Mouse (Mus musculus) adrenal gland, adult 2 months (tissue): ENCODE data around the gene Fstl4. TPM values are rescaled to one million over a fixed set of nuclear protein-coding genes. Genes with fewer than 3 reads are reported as not detected.
"Not testable (repeated sequence)": the region's sequence is repeated elsewhere in the genome, so short reads cannot be mapped to it uniquely, and the experiment has no call there.

Experiments used
- DNase-seq: peaks from one replicate; pipeline ENCODE4 v3.0.0; 2021
- polyA plus RNA-seq: library from polyadenylated mRNA; depleted of rRNA; stranded (reverse); fragments of >200 nt; gene quantifications from 2 replicates; pipeline ENCODE4 v1.2.3, GENCODE M21; 2012
- total RNA-seq, 2 experiments: library from RNA; stranded (reverse); gene quantifications; 2 replicates each; pipeline ENCODE4 v1.2.3; 2021

Gene Fstl4
- total and polyA plus RNA-seq, 3 experiments, result 0.61 to 1.1 (median 0.79) TPM

DNA sequence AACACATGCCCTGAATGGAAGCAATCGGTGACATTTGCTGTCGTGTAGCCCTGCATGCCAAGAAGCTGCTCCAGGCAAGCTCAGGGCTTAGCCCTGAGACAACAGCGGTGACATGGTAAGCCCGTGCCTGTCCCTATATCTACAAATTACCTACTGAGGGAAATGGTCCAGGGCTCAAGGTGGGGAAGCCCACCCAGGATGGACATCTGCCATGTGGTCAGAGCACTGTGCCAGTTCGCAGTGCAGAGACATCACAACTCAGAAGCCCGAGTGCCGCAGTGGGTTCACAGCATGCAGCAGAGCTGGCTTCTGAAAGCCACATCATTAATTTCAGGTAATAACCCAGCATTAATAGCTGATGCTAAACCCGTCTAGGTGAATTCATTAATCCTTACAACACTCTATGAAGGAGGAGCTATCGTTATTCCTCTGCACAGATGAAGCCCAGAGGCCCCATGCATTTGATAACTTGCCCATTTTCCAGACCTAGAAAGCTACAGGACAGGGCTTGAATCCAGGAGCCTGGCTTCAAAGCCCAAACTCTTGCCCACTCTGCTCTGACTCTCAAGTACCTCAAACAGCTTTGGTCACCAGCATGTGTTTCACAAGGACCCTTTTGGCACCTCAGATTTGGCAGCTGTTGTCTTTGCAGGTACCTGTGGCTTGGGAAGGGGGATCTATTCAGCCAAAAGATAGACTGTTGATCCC, 321.6 kb downstream of the Fstl4 start:
- DNase-seq, result no peak

DNA sequence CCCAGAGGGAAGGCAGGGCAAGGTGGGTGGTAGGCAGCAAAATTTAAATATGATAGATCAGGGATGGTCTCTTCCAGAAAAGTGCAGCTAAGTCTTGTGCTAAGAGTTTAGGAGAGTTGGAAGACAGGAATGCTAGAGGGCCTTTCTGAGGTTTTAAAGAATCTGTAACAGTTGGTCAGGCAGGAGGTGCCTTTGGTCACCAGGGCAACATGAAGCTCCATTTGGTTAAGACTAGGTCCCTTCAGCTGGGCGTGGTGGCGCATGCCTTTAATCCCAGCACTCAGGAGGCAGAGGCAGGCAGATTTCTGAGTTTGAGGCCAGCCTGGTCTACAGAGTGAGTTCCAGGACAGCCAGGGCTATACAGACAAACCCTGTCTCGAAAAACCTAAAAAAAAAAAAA, 323.5 kb downstream of the Fstl4 start:
- DNase-seq, result not testable (repeated sequence)

DNA sequence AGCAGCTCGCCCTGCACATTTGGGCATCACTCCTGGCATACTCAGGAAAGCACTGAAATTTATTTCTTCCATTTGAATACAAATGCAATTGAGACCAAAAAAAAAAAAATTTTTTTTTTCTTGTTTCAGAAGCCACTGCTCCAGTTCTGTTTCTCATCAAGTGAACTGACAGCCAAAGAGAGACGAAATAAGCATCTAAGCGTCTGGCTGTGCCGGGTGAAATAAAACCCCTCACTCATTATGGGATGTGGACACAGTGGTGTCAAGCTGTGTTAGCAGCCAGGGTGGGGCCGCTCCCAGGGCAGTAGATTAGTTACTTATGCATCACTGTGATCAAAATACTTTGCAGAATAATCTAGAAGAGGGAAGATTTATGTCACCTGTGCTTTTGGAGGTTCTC, 327.2 kb downstream of the Fstl4 start:
- no peak for DNase-seq

DNA sequence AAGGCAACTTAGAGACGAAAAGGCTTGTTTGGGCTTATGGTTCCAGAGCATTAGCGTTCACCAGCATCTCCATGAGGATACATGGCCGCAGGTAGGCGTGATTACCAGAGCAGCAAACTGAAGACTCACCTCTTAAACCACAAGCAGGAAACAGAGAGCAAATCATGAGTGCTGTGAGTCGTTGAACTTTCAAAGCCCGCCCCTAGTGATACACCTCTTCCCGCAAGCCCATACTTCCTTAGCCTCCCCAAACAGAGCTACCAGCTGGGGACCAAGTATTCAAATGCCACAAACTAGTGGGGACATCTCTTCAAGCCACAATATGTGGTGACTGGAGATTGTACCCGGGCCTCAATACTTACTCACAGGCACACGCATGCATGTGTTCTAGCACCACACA, 332.4 kb downstream of the Fstl4 start:
- no peak for DNase-seq

DNA sequence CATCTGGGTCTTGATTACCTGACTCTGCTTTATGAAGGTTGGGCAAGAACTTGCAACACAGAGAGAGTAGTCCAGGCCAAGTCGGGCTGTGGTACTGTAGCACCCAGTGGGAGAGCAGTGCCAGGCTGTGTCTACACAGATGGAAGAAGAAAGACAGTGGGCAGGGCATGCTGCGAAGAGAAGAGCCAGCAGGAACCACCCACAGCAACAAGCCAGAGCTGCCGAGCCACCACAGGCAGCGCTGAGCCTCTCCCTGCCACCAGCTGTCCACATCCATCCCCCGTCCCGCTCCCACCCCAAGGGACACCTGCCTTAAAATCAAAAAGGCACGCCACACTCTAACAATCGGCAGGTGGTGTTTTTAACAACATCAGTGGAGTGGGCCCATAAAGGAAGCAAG, 332.9 kb downstream of the Fstl4 start:
- DNase-seq, result no peak

DNA sequence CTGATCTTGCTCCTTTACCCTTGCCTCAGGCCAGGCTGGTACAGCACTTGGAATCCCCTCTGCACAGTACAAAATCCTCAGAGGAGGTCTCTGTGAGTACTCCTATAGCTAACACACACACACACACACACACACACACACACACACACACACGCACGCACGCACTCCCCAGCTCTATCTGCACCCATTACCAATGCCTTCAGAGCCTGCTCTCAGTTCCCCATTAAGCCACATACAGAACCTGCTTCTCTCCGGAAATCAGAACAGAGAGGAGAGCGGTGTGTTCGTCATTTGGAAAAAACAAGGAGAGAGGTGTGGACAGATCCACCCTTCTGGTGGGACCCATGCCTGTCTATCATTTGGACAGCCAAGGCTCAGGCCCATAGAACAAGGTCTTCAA, 333.4 kb downstream of the Fstl4 start:
- no peak for DNase-seq

DNA sequence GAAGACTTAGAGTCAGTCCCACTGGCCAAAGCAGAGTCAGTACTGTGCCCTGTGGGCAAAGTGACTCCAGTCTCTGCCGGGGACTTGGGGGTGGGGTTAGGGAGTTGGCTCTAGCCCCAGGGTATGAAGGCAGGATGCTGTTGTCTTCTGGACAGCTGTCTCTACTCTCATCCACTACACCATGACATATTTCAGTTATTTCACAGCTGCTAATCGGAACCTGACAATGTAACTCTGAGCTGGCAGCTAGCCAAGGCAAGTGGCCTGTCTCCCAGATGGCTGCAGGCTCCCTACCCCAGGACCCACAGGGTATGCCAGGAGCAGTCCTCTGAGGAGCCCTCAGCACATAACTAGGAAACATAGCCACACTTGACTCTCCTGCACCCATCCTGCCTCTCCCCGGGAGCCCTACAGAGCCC, 334.4 kb downstream of the Fstl4 start:
- no peak for DNase-seq

DNA sequence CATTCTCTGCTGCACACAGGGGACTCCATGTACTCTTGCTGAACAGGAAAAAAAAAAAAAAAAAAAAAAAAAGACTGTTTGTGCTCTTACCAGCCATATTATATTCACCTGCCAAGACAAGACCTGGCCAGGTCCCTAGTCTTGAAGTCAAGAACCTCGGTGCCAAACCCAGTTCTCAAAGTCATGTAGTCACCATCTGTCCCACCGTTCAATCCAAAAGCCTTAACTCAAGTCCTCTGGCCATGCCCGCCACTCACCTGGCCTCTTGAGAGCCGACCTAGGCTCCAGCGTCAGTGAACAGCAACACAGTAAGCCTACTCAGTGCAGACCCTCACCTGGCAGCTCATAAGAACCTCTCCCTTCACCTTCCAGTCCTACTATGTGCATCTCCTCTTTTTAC, 334.9 kb downstream of the Fstl4 start:
- DNase-seq, result no peak

DNA sequence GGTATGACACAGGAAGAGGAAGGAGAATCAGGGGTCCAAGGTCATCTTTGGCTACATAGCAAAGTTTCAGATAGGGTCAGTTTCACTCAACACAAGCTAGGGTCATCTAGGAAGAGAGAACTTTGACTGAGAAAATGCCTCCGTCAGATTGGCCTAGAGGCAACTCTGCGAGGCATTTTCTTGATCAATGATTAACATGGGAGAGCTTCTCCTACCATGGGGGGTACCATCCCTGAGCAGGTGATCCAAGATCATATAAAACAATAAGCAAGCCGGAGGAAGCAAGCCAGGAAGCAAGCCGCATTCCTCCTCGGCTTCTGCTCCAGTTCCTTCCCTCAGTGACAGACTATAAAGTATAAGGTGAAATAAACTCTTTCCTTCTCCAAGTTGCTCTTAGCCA, 337.3 kb downstream of the Fstl4 start:
- no peak for DNase-seq

DNA sequence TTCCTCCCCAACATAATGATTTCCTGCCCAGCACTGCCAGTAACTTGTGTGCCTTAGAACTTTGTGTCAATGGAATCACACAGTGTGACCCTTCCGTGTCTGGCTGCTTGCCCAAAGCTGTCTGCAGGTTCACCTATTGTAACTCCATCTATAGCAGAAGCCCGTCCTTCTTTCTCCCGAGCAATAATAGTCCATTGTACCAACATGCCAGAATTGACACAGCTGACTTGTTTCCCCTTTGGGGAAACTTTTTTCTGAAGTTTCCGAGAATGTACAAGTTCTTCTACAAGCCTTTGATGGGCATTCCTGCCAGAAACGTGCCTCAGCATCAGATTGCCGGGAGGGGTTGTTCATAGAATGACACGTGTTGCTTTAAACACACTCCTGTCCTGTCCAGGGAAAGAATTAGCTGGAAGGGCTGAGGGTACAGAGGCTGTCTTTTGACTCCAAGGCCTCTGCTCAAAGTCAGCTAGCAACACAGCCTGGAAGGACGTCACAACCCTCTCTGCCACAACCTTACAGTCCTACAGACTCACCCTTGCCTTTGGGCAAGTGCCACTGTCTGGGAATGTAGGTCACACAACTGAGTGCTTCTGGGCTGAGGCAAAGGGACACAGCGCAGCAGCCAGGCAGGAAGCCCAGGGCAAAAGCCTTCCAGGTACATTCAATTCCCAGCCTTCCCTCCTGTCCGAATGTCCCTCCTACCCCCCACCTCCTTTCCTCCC, 339.3 kb downstream of the Fstl4 start:
- peak; percentile 15 for DNase-seq

DNA sequence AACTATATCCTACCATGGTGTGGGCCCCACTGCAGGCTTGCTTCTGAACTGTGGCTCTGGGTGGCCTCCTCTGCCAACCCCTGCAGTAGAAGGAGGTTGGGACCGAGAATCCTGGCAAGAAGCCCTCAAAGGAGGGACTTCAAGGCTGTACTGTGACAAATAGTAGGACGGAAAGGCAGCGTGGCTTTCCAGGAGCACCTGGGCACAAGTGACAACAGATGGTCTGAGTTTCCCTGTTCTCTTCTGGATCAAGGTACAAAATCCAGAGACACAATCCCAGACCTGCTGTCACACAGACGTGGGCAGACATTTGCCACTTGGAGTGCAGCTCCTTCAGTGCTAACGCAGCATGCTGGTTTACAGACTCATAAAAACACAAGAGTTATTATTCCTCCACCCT, 343.3 kb downstream of the Fstl4 start:
- peak; percentile 10 for DNase-seq

DNA sequence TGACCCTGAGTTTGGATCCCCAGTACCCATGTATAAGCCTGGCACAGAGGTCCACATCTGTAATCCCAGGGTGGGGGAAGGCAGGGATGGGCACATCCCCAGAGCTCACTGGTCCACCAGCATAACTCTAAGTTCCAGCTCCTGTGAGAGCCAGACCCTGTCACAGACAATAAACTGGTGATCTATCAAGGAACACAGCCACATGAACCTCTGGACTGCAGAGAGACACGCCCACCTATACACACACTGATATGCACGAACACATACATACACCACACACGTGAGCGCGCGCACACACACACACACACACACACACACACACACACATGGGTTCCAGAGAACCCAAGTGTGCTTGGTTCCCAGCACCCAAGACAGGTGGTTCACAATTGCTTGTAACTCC, 344.4 kb downstream of the Fstl4 start:
- no peak for DNase-seq

DNA sequence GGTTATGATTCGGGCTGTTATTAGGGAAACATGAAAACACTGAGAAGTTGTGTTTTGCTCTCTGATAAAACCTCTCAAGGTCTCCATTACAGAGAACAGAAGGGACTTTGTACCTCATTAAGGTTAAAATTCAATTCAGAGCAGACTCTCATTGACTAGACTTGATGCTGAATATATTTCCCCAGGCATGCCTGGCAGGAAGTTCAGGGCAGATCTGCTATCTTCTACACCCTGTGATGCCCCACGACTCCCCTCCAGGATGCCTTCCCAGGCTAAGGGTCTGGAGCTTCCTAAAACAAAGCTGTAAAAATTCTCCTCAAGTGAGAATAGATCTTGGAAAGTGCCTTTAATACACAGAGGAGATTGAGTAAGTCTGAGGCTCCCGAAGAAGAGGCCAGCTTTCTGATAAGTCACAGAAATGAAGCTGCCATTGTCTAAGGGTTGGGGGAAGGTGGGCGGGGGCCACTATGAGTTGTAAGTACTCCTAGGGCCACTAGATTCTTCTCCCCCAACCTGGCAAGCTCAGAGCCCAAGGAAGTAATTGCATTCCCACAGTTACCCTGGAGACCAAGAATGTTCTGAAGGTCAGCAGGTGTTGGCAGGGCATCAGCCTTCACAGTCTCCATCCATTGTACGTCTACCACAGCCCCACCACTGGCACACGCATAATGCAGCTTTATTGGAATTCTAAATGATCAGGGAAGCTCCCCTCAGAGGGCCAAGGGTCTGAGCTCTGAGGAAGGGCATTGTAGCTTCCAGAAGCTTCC, 345.4 kb downstream of the Fstl4 start:
- no peak for DNase-seq

DNA sequence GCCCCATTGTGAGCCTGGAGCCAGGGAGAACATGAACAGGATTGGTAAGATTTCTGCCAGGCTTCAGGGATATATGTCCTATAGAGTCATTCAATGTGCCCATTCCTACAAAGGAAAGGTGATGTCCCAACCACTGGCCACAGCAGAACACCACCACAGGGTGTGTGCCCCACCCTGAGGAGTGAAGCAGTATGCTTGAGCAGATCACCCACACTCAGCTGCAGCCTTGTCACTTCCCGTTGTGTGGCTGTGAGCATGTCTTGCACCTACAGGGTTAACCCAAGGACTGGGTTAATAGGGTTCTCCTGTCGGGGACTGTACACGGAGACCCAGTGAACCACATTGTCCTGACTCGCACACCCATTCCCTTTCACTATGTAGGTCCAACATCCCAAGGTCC, 351.3 kb downstream of the Fstl4 start:
- no peak for DNase-seq

DNA sequence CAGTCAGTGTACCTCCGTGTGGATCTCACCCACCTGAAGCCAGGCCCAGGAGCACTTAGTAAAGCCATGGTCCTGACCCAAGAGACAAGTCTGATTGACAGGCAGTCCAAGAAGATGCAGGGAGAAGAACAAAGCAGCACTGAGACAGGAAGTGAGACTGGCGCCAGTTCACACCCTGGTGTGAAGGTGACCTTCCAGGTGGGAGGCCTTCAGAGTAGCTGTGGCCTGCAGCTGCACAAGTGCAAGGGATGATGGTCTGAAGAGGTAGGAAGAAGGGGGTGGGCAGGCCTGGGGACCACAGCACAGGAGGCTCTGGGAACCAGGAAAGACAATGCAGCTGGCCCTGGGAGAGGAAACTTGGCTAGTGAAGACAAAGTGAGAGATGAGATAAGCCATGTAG, 351.9 kb downstream of the Fstl4 start:
- no peak for DNase-seq

DNA sequence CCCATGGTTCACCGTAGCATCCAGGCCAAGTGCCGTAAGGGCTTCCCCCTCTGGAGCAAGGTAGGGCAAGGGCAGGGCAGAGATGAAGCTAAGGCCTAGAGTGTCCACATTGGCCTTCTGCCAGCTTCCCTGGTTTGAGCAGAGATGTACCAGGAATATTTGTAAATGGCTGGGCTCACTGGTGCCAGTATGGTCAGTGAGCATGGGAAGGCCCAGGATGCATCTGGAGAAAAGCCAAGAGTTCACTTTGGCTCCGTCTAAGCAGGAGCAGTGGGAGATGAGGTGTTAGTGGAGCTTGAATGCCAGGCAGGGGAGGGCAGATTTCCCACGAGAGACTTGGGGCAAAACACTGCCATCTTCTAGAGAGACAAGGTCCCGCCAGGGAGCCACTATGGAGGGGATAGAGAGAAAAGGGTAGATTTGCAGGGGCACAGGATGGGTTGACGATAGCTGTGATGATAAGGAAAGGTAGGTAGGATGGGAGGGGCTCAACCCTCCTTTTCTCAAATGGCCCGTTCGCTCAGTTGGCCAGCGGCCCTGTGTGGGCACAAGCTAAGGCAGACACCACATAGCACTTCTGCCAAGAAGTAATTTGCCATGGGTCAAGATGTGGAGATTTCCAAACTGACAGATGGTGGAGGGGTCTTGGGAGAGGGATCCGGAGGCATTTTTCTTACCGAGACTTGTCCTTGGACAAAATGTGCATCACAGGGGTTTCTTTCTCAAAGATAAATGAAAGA, 354.0 kb downstream of the Fstl4 start:
- no peak for DNase-seq

DNA sequence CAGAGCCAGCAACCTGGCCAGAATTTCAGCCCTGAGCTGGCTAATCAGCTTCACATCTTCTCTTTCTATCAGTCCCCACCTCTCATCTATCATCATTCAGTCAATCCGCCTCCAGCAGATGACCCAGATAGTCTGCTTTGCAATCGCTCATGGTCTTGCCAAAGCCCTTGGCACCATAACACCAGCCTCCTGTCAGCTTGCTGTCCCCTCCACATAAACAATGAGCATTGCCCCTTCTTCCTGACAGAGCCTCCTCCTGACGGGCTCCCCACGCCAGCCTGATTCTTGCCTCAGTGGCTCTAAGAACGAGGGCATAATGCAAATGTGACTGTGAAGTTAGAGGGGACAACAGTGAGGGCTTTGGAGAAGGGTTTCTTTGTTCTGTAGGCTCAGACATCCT, 355.5 kb downstream of the Fstl4 start:
- DNase-seq, result no peak

DNA sequence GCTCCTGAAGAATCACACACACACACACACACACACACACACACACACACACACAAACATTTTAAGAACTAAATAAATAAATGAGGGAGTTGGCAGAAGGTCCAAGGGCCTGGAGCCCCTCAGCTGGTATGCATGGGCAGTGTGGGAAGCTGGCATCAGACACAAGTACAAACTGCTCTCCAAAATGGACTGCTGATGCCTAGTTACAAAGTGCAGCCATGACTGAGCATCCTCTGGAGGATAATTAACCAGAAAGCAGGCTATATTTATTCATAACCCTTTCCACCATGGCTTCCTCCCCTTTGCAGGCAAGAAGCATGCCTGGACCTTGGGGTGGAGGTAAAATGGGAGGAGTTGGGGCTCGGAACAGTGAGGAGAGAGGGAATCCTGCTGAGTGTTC, 356.8 kb downstream of the Fstl4 start:
- no peak for DNase-seq

DNA sequence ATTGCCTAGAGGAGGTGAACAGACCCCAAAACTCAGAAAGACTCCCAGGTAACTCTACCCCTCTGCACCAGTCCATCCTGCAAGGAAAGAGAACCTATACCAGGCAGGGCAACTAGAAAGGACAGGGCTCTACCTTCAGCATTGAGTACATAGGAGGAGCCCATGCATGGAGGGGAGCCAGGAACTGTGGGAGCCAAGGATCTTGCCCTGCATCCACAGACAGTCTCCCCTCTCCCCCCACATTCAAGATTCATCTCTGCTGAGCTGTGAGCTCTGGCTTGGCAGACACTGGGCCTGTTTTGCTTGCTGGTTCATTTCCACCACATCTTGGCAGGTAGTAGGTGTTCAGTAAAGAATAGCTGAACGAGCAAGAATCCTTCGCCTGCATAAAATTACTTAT, 360.4 kb downstream of the Fstl4 start:
- no peak for DNase-seq

DNA sequence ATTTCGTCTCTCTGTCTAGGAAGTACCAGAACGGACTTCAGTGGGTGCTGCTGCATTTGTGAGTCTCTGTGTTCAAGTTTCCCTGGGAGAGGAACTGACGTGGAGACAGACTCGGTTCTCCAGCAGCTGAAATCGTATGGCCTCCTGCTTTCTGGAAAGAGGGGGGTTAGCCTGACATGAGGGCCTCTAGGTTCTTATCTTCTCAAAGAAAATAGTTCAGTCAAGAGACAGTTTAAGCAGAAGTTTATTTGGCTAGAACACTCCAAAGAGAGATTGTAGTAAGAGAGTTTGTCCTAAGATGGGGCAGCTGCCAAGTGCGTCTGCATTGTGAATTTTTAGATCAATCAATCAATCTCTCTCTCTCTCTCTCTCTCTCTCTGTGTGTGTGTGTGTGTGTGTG, 362.2 kb downstream of the Fstl4 start:
- no peak for DNase-seq

DNA sequence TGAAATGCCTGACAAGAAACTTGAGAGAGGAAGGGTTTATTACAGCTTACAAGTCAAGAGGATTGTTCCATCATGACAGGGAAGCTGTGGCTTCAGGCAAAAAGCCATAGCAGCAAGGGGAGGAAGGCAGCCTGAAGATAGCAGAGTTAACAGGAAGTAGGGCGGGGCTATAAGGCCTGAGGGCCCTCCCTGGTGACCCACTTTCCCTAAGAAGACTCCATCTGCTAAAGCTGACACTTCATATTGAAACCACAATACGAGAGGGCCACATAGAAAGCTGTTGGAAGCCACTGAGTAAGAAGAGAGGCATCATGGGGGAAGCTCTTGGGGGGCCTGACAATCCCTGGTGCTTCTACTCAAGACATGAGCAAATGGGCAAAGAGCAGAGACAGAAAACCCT, 364.2 kb downstream of the Fstl4 start:
- no peak for DNase-seq

DNA sequence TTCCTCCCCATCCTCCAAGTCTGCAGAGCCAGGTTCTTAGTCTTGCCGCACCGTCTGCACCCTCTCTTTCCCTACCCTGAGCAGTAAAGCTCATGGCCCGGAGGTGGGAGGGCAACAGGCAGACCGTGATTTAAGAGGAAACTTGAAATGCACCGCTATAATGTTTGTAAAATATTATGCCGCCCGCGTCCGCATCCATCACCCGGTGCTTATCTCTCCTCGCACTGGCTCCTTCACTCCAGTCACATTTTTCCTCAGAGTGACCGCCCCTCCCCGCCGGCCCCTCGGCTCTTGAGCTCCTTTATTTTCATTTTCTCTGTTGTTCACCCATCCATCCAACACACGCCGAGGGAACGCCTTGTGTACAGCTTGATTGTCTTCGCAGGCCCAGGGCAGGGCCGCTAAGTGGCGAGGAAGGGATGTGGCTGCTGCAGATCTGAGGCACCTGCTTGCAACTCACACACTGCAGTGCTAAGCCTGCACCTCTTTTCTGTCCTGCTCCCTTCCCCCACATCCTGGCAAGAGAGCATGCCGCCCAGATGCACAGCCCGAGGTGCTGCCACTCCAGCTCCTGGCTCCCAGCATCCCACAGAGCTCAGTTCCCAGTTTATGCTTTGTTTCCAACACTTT, 368.1 kb downstream of the Fstl4 start:
- no peak for DNase-seq
